ENCODE assay signal across 29 mouse cellular contexts in the genomic region with DNA sequence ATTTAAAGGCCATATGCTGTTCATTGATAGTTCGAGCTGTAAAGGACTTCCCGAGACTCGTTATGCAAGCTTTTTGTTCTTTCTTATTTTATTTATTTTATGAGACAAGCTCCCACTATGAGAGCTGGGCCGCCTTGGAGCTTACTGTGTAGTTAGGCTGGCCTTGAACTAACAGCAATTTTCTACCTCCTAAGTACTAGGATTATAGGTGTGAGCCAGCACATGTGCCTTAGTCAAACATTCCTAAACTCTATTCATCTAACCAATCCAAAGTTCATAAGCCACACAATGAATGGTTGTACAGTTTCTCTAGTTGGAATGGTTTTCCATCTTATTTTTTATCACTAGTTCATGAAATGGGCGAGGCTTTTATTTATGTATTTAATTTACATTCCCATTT. TPM values are rescaled to one million over a fixed set of nuclear protein-coding genes. Genes with fewer than 3 reads are reported as not detected.
DNase-seq lines count a peak whose midpoint lies in the region; ATAC-seq and TF ChIP-seq lines count a peak whose summit lies in the region.
"Had no signal": no experiment of that assay in that cellular context is flagged by ENCODE, and none has a peak within 500 bp of the region (broad histone marks: within the 10 kb centered on the region; RNA-seq: fewer than 3 reads in every experiment).

No protein-coding gene starts in this region.

- H3K9ac ChIP-seq in intestine, embryonic 15.5 days: no peak overlapping the region
- no peak overlapping the region for H3K9ac ChIP-seq in stomach, embryonic 14.5 days (replicated peaks; ENCODE audit: low read depth, low read length)
- no peak overlapping the region for H3K9ac ChIP-seq in stomach, embryonic 16.5 days (ENCODE audit: low read length)
- no peak overlapping the region for H3K9ac ChIP-seq in midbrain, embryonic 16.5 days (ENCODE audit: low read depth, low read length)
- H3K9ac ChIP-seq: embryonic facial prominence, embryonic 13.5 days; embryonic facial prominence, embryonic 15.5 days; forebrain, embryonic 12.5 days had no signal

- peak; percentile 48 for DNase-seq in heart, adult 11 months
- DNase-seq in heart, postnatal 36 days: no peak
- DNase-seq in right cerebral cortex, postnatal 36 days (ENCODE audit: low spot score in 2 of 2): no peak
- DNase-seq in thymus, adult 2 months: no peak
- DNase-seq: adrenal gland, adult 2 months; adrenal gland, postnatal 10 days; adrenal gland, postnatal 25 days; B cell, adult 2 months; cerebellum, adult 11 months; cerebellum, adult 18-20 months; cerebellum, adult 8-10 months; cerebellum, adult 9-11 months; cerebellum, postnatal 14 days; cerebellum, postnatal 36 days; embryo, embryonic 11 days had no signal

- TF ChIP-seq CTCF in thymus, adult 2 months (IDR thresholded peaks at IDR 0.05; ENCODE audit: borderline replicate concordance, control insufficient read depth, extremely low read depth, insufficient read depth, low read length, poor library complexity): no peak

- 80% methylated on average over 5 of the region's 5 CpGs for WGBS in intestine, embryonic 15.5 days
- WGBS in stomach, embryonic 14.5 days: 73% methylated on average over 5 of the region's 5 CpGs
- WGBS in stomach, embryonic 16.5 days: 71% methylated on average over 5 of the region's 5 CpGs
- WGBS in midbrain, embryonic 16.5 days: 89% methylated on average over 5 of the region's 5 CpGs
- WGBS in thymus, adult 2 months: 94% methylated on average over 5 of the region's 5 CpGs

- TF ChIP-seq POLR2A in thymus, adult 2 months (IDR thresholded peaks at IDR 0.05; ENCODE audit: control insufficient read depth, extremely low read depth, insufficient read depth, low read length, poor library complexity): no peak

- intact Hi-C loops in heart, postnatal 36 days (cut with DNase I): no loop called here

- peak; percentile 26; the same call in 1 of the 2 replicates for ATAC-seq in intestine, embryonic 15.5 days
- peak; percentile 53; the same call in 1 of the 2 replicates for ATAC-seq in stomach, embryonic 14.5 days (ENCODE audit: insufficient number of reproducible peaks, insufficient read depth, low FRiP score, low read depth)
- ATAC-seq in stomach, embryonic 16.5 days (ENCODE audit: insufficient read depth, low FRiP score): peak; percentile 77; the same call in 1 of the 2 replicates
- ATAC-seq in midbrain, embryonic 16.5 days: no peak
- ATAC-seq: CD4-positive, CD25-positive, alpha-beta regulatory T cell, adult 4 months; forebrain, embryonic 14.5 days; Patski had no signal

- no peaks in the 10 kb centered on the region for H3K27me3 ChIP-seq in intestine, embryonic 15.5 days (replicated peaks)
- H3K27me3 ChIP-seq in stomach, embryonic 14.5 days (ENCODE audit: control insufficient read depth, insufficient read depth, low read length): no peaks in the 10 kb centered on the region
- H3K27me3 ChIP-seq in stomach, embryonic 16.5 days (ENCODE audit: control insufficient read depth, insufficient read depth, low read length): no peaks in the 10 kb centered on the region
- no peaks in the 10 kb centered on the region for H3K27me3 ChIP-seq in midbrain, embryonic 16.5 days (ENCODE audit: control insufficient read depth, insufficient read depth, low read depth, low read length)
- H3K27me3 ChIP-seq in thymus, adult 2 months (ENCODE audit: control insufficient read depth, insufficient read depth, low read length): no peaks in the 10 kb centered on the region
- H3K27me3 ChIP-seq: CH12.LX; embryonic facial prominence, embryonic 13.5 days; embryonic facial prominence, embryonic 15.5 days; forebrain, embryonic 12.5 days; Patski had no signal

- H3K4me1 ChIP-seq in intestine, embryonic 15.5 days (replicated peaks): peaks cover 3% of the 10 kb centered on the region; the same call in 1 of the 2 replicates
- H3K4me1 ChIP-seq in stomach, embryonic 14.5 days (ENCODE audit: control insufficient read depth, insufficient read depth, low read length): peaks cover 10% of the 10 kb centered on the region; the same call in 1 of the 2 replicates
- H3K4me1 ChIP-seq in stomach, embryonic 16.5 days (ENCODE audit: control insufficient read depth, insufficient read depth, low read length): peaks cover 8% of the 10 kb centered on the region
- H3K4me1 ChIP-seq in midbrain, embryonic 16.5 days (ENCODE audit: control insufficient read depth, insufficient read depth, low read length): no peaks in the 10 kb centered on the region
- no peaks in the 10 kb centered on the region for H3K4me1 ChIP-seq in thymus, adult 2 months (replicated peaks; ENCODE audit: control insufficient read depth, insufficient read depth, low read length)
- H3K4me1 ChIP-seq: embryonic facial prominence, embryonic 13.5 days; embryonic facial prominence, embryonic 15.5 days; forebrain, embryonic 12.5 days had no signal

- H3K4me2 ChIP-seq in intestine, embryonic 15.5 days (replicated peaks): no peak overlapping the region
- H3K4me2 ChIP-seq in stomach, embryonic 14.5 days (replicated peaks; ENCODE audit: low read depth, low read length): no peak overlapping the region
- H3K4me2 ChIP-seq in stomach, embryonic 16.5 days (ENCODE audit: low read depth, low read length): no peak overlapping the region
- H3K4me2 ChIP-seq in midbrain, embryonic 16.5 days (ENCODE audit: low read length): no peak overlapping the region
- H3K4me2 ChIP-seq: embryonic facial prominence, embryonic 13.5 days; embryonic facial prominence, embryonic 15.5 days; forebrain, embryonic 12.5 days had no signal

- no peak overlapping the region for H3K27ac ChIP-seq in intestine, embryonic 15.5 days
- no peak overlapping the region for H3K27ac ChIP-seq in stomach, embryonic 14.5 days (ENCODE audit: low read length)
- peak overlapping the region; percentile 17; the same call in 1 of the 2 replicates for H3K27ac ChIP-seq in stomach, embryonic 16.5 days (ENCODE audit: low read length)
- no peak overlapping the region for H3K27ac ChIP-seq in midbrain, embryonic 16.5 days (ENCODE audit: low read length)
- no peak overlapping the region for H3K27ac ChIP-seq in thymus, adult 2 months (ENCODE audit: control insufficient read depth, insufficient read depth, low read length)
- H3K27ac ChIP-seq: embryonic facial prominence, embryonic 13.5 days; embryonic facial prominence, embryonic 15.5 days; forebrain, embryonic 10.5 days; forebrain, embryonic 12.5 days had no signal

- no peaks in the 10 kb centered on the region; the same call in 1 of the 2 replicates for H3K9me3 ChIP-seq in intestine, embryonic 15.5 days
- H3K9me3 ChIP-seq in stomach, embryonic 14.5 days (ENCODE audit: control insufficient read depth, low read depth, low read length): no peaks in the 10 kb centered on the region
- no peaks in the 10 kb centered on the region for H3K9me3 ChIP-seq in stomach, embryonic 16.5 days (replicated peaks; ENCODE audit: control insufficient read depth, low read length)
- H3K9me3 ChIP-seq in midbrain, embryonic 16.5 days (replicated peaks; ENCODE audit: control insufficient read depth, low read length, poor library complexity, severe bottlenecking): no peaks in the 10 kb centered on the region
- H3K9me3 ChIP-seq: embryonic facial prominence, embryonic 13.5 days; embryonic facial prominence, embryonic 15.5 days; forebrain, embryonic 10.5 days; forebrain, embryonic 12.5 days had no signal

- H3K36me3 ChIP-seq in intestine, embryonic 15.5 days: no peaks in the 10 kb centered on the region
- H3K36me3 ChIP-seq in stomach, embryonic 14.5 days (ENCODE audit: control insufficient read depth, insufficient read depth, low read length): no peaks in the 10 kb centered on the region
- H3K36me3 ChIP-seq in stomach, embryonic 16.5 days (ENCODE audit: control insufficient read depth, insufficient read depth, low read length): no peaks in the 10 kb centered on the region
- H3K36me3 ChIP-seq in midbrain, embryonic 16.5 days (ENCODE audit: control insufficient read depth, insufficient read depth, low read length): no peaks in the 10 kb centered on the region
- no peaks in the 10 kb centered on the region for H3K36me3 ChIP-seq in thymus, adult 2 months (ENCODE audit: control insufficient read depth, insufficient read depth, low read length)
- H3K36me3 ChIP-seq: embryonic facial prominence, embryonic 13.5 days; embryonic facial prominence, embryonic 15.5 days; forebrain, embryonic 10.5 days; forebrain, embryonic 12.5 days; G1E had no signal

- H3K4me3 ChIP-seq in intestine, embryonic 15.5 days (replicated peaks): no peak overlapping the region
- no peak overlapping the region for H3K4me3 ChIP-seq in stomach, embryonic 14.5 days (ENCODE audit: low read depth, low read length)
- H3K4me3 ChIP-seq in stomach, embryonic 16.5 days (replicated peaks; ENCODE audit: low read length): no peak overlapping the region
- H3K4me3 ChIP-seq in midbrain, embryonic 16.5 days (ENCODE audit: low read depth, low read length): no peak overlapping the region
- no peak overlapping the region for H3K4me3 ChIP-seq in thymus, adult 2 months (ENCODE audit: control insufficient read depth, insufficient read depth, low read length)
- H3K4me3 ChIP-seq: embryonic facial prominence, embryonic 13.5 days; embryonic facial prominence, embryonic 15.5 days; erythroblast, embryonic 14.5 days; forebrain, embryonic 10.5 days; forebrain, embryonic 12.5 days had no signal

RNA-seq across cellular contexts. Expression of a gene that starts 28.3 kb away (rescaled TPM):
- total RNA-seq in heart, postnatal 36 days (2021): 10 to 100 TPM; 60.9 to 70.1 TPM
- 28.5 and 32.7 TPM in 2 replicates for polyA plus RNA-seq in intestine, embryonic 15.5 days (2015; fragmentation: Nextera tagmentation; extraction: Ambion mirVana)
- polyA plus RNA-seq in stomach, embryonic 14.5 days (2014; fragmentation: Nextera tagmentation; extraction: Ambion mirVana): 55.5 and 56.8 TPM in 2 replicates
- 35.9 and 36.8 TPM in 2 replicates for polyA plus RNA-seq in stomach, embryonic 16.5 days (2015; fragmentation: Nextera tagmentation; extraction: Ambion mirVana)
- 67.0 and 99.2 TPM in 2 replicates for polyA plus RNA-seq in midbrain, embryonic 16.5 days (2015; fragmentation: Nextera tagmentation; extraction: Ambion mirVana)
- polyA plus RNA-seq in thymus, adult 2 months (2012; rRNA removed): 9.0 and 13.4 TPM in 2 replicates
- total RNA-seq: CH12.LX had no signal
- polyA plus RNA-seq: erythroblast, embryonic 14.5 days; G1E had no signal
